Mouse (Mus musculus) neural tube, embryonic 15.5 days (tissue): ENCODE data around the gene Rab3d. TPM values are rescaled to one million over a fixed set of nuclear protein-coding genes. Genes with fewer than 3 reads are reported as not detected.

Source experiments
- ATAC-seq: fragments of 200-750 bp; cut with Nextera tagmentation; 2 replicates; pipeline ENCODE4 v1.8.0; 2017; ENCODE audit warnings: mild to moderate bottlenecking, moderate TSS enrichment, moderate library complexity; ENCODE audit not compliant: low FRiP score
- H3K27ac ChIP-seq: fragments of 300-500 bp; sonication (generic); replicated peaks from 2 replicates; pipeline ENCODE4 v1.5.1; 2015; ENCODE audit warnings: mild to moderate bottlenecking, inconsistent platforms
- H3K27me3 ChIP-seq: fragments of 300-500 bp; sonication (generic); replicated peaks from 2 replicates; pipeline ENCODE4 v1.6.1; 2015; ENCODE audit warnings: inconsistent platforms
- H3K36me3 ChIP-seq: fragments of 300-500 bp; sonication (generic); 2 replicates; pipeline ENCODE4 v1.6.1; 2015; ENCODE audit warnings: inconsistent platforms
- H3K4me1 ChIP-seq: fragments of 300-500 bp; sonication (generic); 2 replicates; pipeline ENCODE4 v1.6.1; 2015; ENCODE audit warnings: inconsistent platforms
- H3K4me2 ChIP-seq: fragments of 300-500 bp; sonication (generic); 2 replicates; pipeline ENCODE4 v1.6.1; 2015; ENCODE audit warnings: inconsistent platforms, mild to moderate bottlenecking, moderate library complexity
- H3K4me3 ChIP-seq: fragments of 300-500 bp; sonication (generic); replicated peaks from 2 replicates; pipeline ENCODE4 v1.5.1; 2015; ENCODE audit warnings: mild to moderate bottlenecking, inconsistent platforms
- H3K9ac ChIP-seq: fragments of 300-500 bp; sonication (generic); replicated peaks from 2 replicates; pipeline ENCODE4 v1.6.1; 2015; ENCODE audit warnings: mild to moderate bottlenecking, inconsistent platforms
- H3K9me3 ChIP-seq: fragments of 300-500 bp; sonication (generic); replicated peaks from 2 replicates; pipeline ENCODE4 v1.6.1; 2016; ENCODE audit warnings: inconsistent platforms
- WGBS: fragments of 180-500 bp; shearing (Covaris S2); methylation state at CpG from one replicate; pipeline ENCODE4 v1.1.7; 2015; ENCODE audit warnings: mixed read lengths; 5-methylcytosine and 5-hydroxymethylcytosine counted together
- polyA plus RNA-seq: library from polyadenylated mRNA; unstranded; fragments of >200 nt; fragmentation: Nextera tagmentation; extraction: Ambion mirVana; gene quantifications from 2 replicates; pipeline ENCODE4 v1.2.1, GENCODE M21; 2015

Gene Rab3d
- polyA plus RNA-seq, 1 experiment from 2014 or later: 24.7 TPM

- no peak for ATAC-seq
- no peak overlapping the region; the same call in 1 of the 2 replicates for H3K4me3 ChIP-seq
- no peaks in the 10 kb centered on the region for H3K9me3 ChIP-seq
- 73% methylated on average over 3 of the region's 3 CpGs for WGBS
- no peak overlapping the region for H3K27ac ChIP-seq
- no peaks in the 10 kb centered on the region for H3K36me3 ChIP-seq
- H3K4me2 ChIP-seq: peak overlapping the region; percentile 68
- H3K4me1 ChIP-seq: peaks cover 9% of the 10 kb centered on the region
- H3K27me3 ChIP-seq: peaks cover 8% of the 10 kb centered on the region
- H3K9ac ChIP-seq: no peak overlapping the region
Observed at GRCm38 (mm10) chr9:21954635-21955034, 36.6 kb upstream of the Rab3d start.

DNA sequence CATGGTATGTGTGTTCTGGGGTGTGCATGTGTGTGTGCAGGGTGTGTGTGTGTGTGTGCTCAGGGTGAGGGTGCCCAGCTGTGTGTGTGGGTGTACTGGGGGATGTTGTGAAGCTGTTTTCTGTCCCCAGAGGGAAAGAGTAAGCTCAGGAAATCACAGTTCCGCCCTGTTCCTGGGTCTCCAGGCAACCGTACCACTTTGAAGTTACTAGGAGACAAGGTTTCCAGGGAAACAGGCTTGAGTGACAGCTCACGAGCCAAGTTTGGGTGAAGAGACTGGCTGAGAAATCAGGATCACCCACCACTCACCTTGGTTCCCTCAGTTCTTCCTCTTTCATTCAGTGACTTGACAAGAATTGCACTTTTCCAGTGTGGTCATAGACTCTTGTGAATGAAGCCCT, 35.6 kb upstream of the Rab3d start:
- Histone ChIP-seq H3K36me3 (no peaks in the 10 kb centered on the region), H3K27me3 (no peaks in the 10 kb centered on the region), H3K9me3 (no peaks in the 10 kb centered on the region), H3K4me3 (no peak overlapping the region), H3K4me1 (peaks cover 9% of the 10 kb centered on the region), H3K4me2 (no peak overlapping the region), H3K27ac (no peak overlapping the region), H3K9ac (no peak overlapping the region)
- ATAC-seq: no peak
- WGBS: 18% methylated on average over 3 of the region's 3 CpGs

GRCm38 (mm10) chr9:21951977-21952376, 34.0 kb upstream of the Rab3d start:
- WGBS: 78% methylated on average over 3 of the region's 3 CpGs
- H3K4me1 ChIP-seq: peaks cover 9% of the 10 kb centered on the region
- H3K27me3 ChIP-seq: 0 out of 2 replicates have a peak, but pooled peaks cover 4% of the 10 kb centered on the region
- no peak overlapping the region for H3K27ac ChIP-seq
- H3K9me3 ChIP-seq: no peaks in the 10 kb centered on the region
- ATAC-seq: no peak
- peaks cover 12% of the 10 kb centered on the region for H3K36me3 ChIP-seq
- no peak overlapping the region for H3K9ac ChIP-seq
- no peak overlapping the region for H3K4me2 ChIP-seq
- no peak overlapping the region for H3K4me3 ChIP-seq

DNA sequence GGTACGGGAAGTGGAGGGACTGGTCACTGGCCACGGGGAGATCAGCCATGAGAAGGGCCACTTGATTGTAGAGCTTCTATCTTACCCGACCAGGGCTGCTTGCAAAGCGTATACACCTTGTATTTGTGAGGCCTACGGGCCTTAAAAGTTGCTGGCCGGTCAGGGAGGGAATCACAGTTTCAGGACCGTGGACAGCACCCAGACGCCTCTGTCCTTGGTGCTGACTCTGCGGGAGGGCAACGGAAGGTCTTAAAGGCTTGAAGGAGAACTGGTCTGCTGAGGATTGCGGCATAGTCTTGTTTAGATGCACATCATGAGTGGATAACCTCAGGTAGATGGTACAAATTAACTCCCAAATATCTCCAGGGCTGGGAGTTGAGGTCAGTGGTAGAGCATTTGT, 32.3 kb upstream of the Rab3d start:
- 18% methylated on average over 11 of the region's 11 CpGs for WGBS
- Histone ChIP-seq H3K27me3 (0 out of 2 replicates have a peak, but pooled peaks cover 5% of the 10 kb centered on the region), H3K27ac (no peak overlapping the region), H3K4me3 (no peak overlapping the region), H3K36me3 (peaks cover 28% of the 10 kb centered on the region), H3K9ac (no peak overlapping the region), H3K9me3 (no peaks in the 10 kb centered on the region), H3K4me1 (peaks cover 3% of the 10 kb centered on the region; the same call in 1 of the 2 replicates), H3K4me2 (no peak overlapping the region)
- no peak for ATAC-seq

DNA sequence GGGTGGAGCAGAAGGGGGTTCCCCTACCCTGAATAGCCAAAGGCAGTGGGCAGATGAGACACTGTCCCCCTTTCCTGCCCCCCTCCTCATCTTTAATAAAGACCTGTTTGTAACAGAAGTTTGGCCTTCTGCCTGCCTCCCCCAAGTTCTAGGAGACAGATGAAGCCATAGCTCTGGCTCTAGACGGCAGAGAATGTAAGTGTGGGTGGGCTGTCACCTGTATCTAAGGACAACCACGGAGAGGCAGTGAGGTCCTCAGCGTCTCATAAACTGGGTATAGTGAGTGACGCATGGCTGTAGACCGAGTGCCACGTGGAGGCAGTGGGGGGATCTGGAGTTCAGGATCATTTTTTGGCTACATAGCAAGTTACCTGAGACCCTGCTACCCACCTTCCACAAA, 30.8 kb upstream of the Rab3d start:
- Histone ChIP-seq H3K27me3 (0 out of 2 replicates have a peak, but pooled peaks cover 5% of the 10 kb centered on the region), H3K9ac (no peak overlapping the region), H3K27ac (no peak overlapping the region), H3K4me1 (peaks cover 3% of the 10 kb centered on the region; the same call in 1 of the 2 replicates), H3K4me2 (no peak overlapping the region), H3K9me3 (no peaks in the 10 kb centered on the region), H3K36me3 (peaks cover 36% of the 10 kb centered on the region), H3K4me3 (no peak overlapping the region)
- ATAC-seq: no peak
- 63% methylated on average over 6 of the region's 6 CpGs for WGBS

GRCm38 (mm10) chr9:21948146-21948545, 30.2 kb upstream of the Rab3d start:
- Histone ChIP-seq H3K4me1 (peaks cover 3% of the 10 kb centered on the region; the same call in 1 of the 2 replicates), H3K27me3 (0 out of 2 replicates have a peak, but pooled peaks cover 5% of the 10 kb centered on the region), H3K4me3 (no peak overlapping the region), H3K27ac (no peak overlapping the region), H3K9me3 (no peaks in the 10 kb centered on the region), H3K4me2 (no peak overlapping the region), H3K9ac (no peak overlapping the region), H3K36me3 (peaks cover 36% of the 10 kb centered on the region)
- ATAC-seq: no peak
- WGBS: 58% methylated on average over 8 of the region's 8 CpGs

- Histone ChIP-seq H3K36me3 (peaks cover 36% of the 10 kb centered on the region), H3K9me3 (no peaks in the 10 kb centered on the region), H3K27ac (no peak overlapping the region), H3K9ac (no peak overlapping the region), H3K27me3 (0 out of 2 replicates have a peak, but pooled peaks cover 5% of the 10 kb centered on the region), H3K4me2 (no peak overlapping the region), H3K4me3 (no peak overlapping the region), H3K4me1 (peaks cover 3% of the 10 kb centered on the region; the same call in 1 of the 2 replicates)
- WGBS: 12% methylated on average over 26 of the region's 28 CpGs
- ATAC-seq: no peak
Observed at GRCm38 (mm10) chr9:21947540-21948130, 29.6 kb upstream of the Rab3d start.

GRCm38 (mm10) chr9:21944267-21944666, 26.3 kb upstream of the Rab3d start:
- Histone ChIP-seq H3K9ac (no peak overlapping the region), H3K4me3 (no peak overlapping the region), H3K4me1 (peaks cover 5% of the 10 kb centered on the region), H3K27me3 (0 out of 2 replicates have a peak, but pooled peaks cover 5% of the 10 kb centered on the region), H3K4me2 (no peak overlapping the region), H3K27ac (no peak overlapping the region), H3K36me3 (peaks cover 61% of the 10 kb centered on the region), H3K9me3 (no peaks in the 10 kb centered on the region)
- WGBS: 22% methylated on average over 23 of the region's 23 CpGs
- ATAC-seq: no peak

- WGBS: 50% methylated on average over 12 of the region's 12 CpGs
- Histone ChIP-seq H3K36me3 (peaks cover 64% of the 10 kb centered on the region), H3K9ac (no peak overlapping the region), H3K4me2 (no peak overlapping the region), H3K4me3 (no peak overlapping the region), H3K27ac (no peak overlapping the region), H3K9me3 (no peaks in the 10 kb centered on the region), H3K4me1 (peaks cover 12% of the 10 kb centered on the region), H3K27me3 (0 out of 2 replicates have a peak, but pooled peaks cover 5% of the 10 kb centered on the region)
- ATAC-seq: no peak
Observed at GRCm38 (mm10) chr9:21943638-21944037, 25.6 kb upstream of the Rab3d start.

DNA sequence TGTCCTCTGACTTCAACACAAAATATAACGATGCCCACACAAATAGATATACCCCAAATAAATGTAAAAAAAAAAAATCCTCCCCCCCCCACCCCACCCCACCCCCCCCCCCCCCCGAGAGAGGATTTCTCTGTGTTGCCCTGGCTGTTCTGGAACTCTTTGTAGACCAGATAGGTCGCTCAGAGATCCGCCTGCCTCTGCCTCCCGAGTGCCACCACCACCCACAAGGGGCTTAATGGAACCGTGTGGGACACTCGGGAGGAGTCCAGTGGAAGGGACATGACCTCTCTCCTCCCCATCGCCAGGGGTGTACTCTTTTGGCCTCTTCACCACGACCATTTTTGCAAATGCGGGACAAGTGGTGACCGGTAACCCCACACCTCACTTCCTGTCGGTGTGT, 25.1 kb upstream of the Rab3d start:
- Histone ChIP-seq H3K4me3 (no peak overlapping the region), H3K4me1 (peaks cover 18% of the 10 kb centered on the region), H3K9ac (no peak overlapping the region), H3K4me2 (no peak overlapping the region), H3K9me3 (no peaks in the 10 kb centered on the region), H3K27me3 (0 out of 2 replicates have a peak, but pooled peaks cover 5% of the 10 kb centered on the region), H3K27ac (no peak overlapping the region), H3K36me3 (peaks cover 60% of the 10 kb centered on the region)
- no peak for ATAC-seq
- 79% methylated on average over 12 of the region's 12 CpGs for WGBS

GRCm38 (mm10) chr9:21938234-21938855, 20.4 kb upstream of the Rab3d start:
- Histone ChIP-seq H3K27ac (no peak overlapping the region), H3K36me3 (peaks cover 28% of the 10 kb centered on the region), H3K4me2 (peak overlapping the region; percentile 65), H3K9ac (peak overlapping the region; percentile 88), H3K4me3 (peak overlapping the region; percentile 74), H3K9me3 (no peaks in the 10 kb centered on the region), H3K4me1 (peaks cover 32% of the 10 kb centered on the region), H3K27me3 (no peaks in the 10 kb centered on the region)
- no peak for ATAC-seq
- WGBS: 82% methylated on average over 4 of the region's 4 CpGs

DNA sequence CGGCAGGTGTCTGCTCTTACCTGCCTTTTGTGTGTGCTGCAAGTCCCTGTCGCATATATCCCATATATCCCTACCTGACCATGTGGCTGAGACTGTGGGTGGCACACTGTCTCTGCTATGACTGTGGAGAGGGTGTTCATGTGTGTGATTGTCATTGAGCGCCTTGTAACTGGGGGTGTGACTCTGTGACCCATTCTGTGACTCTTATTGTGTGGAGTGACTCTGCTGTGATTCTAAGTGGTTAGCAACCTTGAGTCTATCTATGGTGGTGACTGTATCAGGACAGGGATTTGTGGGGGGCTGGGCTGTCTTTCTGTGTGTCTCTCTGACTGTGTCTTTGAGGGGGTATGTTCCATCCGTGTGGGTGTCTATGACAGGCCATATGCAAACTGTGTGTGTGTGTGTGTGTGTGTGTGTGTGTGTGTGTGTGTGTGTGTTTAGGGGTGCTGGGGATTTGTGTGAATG, 19.8 kb upstream of the Rab3d start:
- Histone ChIP-seq H3K27ac (peak overlapping the region; percentile 88; the same call in 1 of the 2 replicates), H3K9me3 (no peaks in the 10 kb centered on the region), H3K4me3 (peak overlapping the region; percentile 74), H3K4me2 (peak overlapping the region; percentile 65), H3K27me3 (no peaks in the 10 kb centered on the region), H3K4me1 (peaks cover 32% of the 10 kb centered on the region), H3K36me3 (peaks cover 28% of the 10 kb centered on the region), H3K9ac (peak overlapping the region; percentile 88)
- peak; percentile 18; the same call in 1 of the 2 replicates for ATAC-seq
- WGBS: 64% methylated on average over 4 of the region's 4 CpGs
